Mouse (Mus musculus): ENCODE data around the gene Ptrh1. TPM values are rescaled to one million over a fixed set of nuclear protein-coding genes. Genes with fewer than 3 reads are reported as not detected.

Ptrh1 gene
- total and polyA plus RNA-seq, 3 experiments = 1.4 to 9.2 (median 4.6) TPM

- Histone ChIP-seq H3K27me3 (replicated peaks) (no peaks in the 10 kb centered on the region), H3K79me2 (replicated peaks; ENCODE audit: control insufficient read depth, extremely low read depth, insufficient read depth, poor library complexity, severe bottlenecking) (no peaks in the 10 kb centered on the region), H3K36me3 (replicated peaks in 1 of 2; ENCODE audit: control insufficient read depth in 1 of 2, insufficient read depth in 1 of 2, low read length in 1 of 2) (peaks cover 20 to 91% of the 10 kb centered on the region in 2 experiments), H3K9me3 (replicated peaks; ENCODE audit: low read length) (no peaks in the 10 kb centered on the region), H3K4me1 (ENCODE audit: control insufficient read depth in 1 of 2, insufficient read depth in 2 of 2) (peaks cover 7 to 65% of the 10 kb centered on the region in 2 experiments; a peak in 3 of 4 replicates), H3K4me2 (ENCODE audit: insufficient read depth, low read depth, poor library complexity, severe bottlenecking) (no peak overlapping the region), H3K4me3 (replicated peaks in 1 of 3; ENCODE audit: low read depth in 2 of 3, low read length in 2 of 3, poor library complexity in 1 of 3) (no peak overlapping the region), H3K27ac (ENCODE audit: insufficient read depth, low read depth) (no peak overlapping the region), H3K9ac (ENCODE audit: insufficient read depth, low read depth) (no peak overlapping the region)
- in situ Hi-C loops (cut with MboI; ENCODE audit: low pct_ligation_motif_present, low pct_unique_long_range_greater_than_20kb, low sequenced_read_pairs) (no loop called here), dilution Hi-C loops (cut with MboI; ENCODE audit: extremely low pct_ligation_motif_present, extremely low pct_unique_long_range_greater_than_20kb, low sequenced_read_pairs) (no loop called here)
- no peak for DNase-seq (ENCODE audit: extremely low read depth)
- TF ChIP-seq E2F4 (IDR thresholded peaks at IDR 0.05; ENCODE audit: insufficient replicate concordance, low read depth, low read length) (no peak), MYC (IDR thresholded peaks at IDR 0.05; ENCODE audit: low read depth, low read length) (no peak), BHLHE40 (IDR thresholded peaks at IDR 0.05; ENCODE audit: low read depth, low read length) (no peak), MAZ (IDR thresholded peaks at IDR 0.05; ENCODE audit: low read depth, low read length) (no peak), USF2 (conservative IDR thresholded peaks at IDR 0.05; ENCODE audit: low read depth, low read length) (no peak)
Measured at GRCm38 (mm10) chr2:32732695-32733094, 42.9 kb upstream of the Ptrh1 start.

- Histone ChIP-seq H3K9ac (ENCODE audit: insufficient read depth, low read depth) (no peak overlapping the region), H3K9me3 (replicated peaks; ENCODE audit: low read length) (no peaks in the 10 kb centered on the region), H3K27ac (ENCODE audit: insufficient read depth, low read depth) (no peak overlapping the region), H3K4me3 (replicated peaks in 1 of 3; ENCODE audit: low read depth in 2 of 3, low read length in 2 of 3, poor library complexity in 1 of 3) (no peak overlapping the region), H3K4me2 (ENCODE audit: insufficient read depth, low read depth, poor library complexity, severe bottlenecking) (no peak overlapping the region), H3K4me1 (ENCODE audit: control insufficient read depth in 1 of 2, insufficient read depth in 2 of 2) (peaks cover 4 to 49% of the 10 kb centered on the region in 2 experiments; a peak in 3 of 4 replicates), H3K79me2 (replicated peaks; ENCODE audit: control insufficient read depth, extremely low read depth, insufficient read depth, poor library complexity, severe bottlenecking) (no peaks in the 10 kb centered on the region), H3K27me3 (replicated peaks) (no peaks in the 10 kb centered on the region), H3K36me3 (replicated peaks in 1 of 2; ENCODE audit: control insufficient read depth in 1 of 2, insufficient read depth in 1 of 2, low read length in 1 of 2) (peaks cover 12 to 90% of the 10 kb centered on the region in 2 experiments)
- dilution Hi-C loops (cut with MboI; ENCODE audit: extremely low pct_ligation_motif_present, extremely low pct_unique_long_range_greater_than_20kb, low sequenced_read_pairs) (no loop called here), in situ Hi-C loops (cut with MboI; ENCODE audit: low pct_ligation_motif_present, low pct_unique_long_range_greater_than_20kb, low sequenced_read_pairs) (no loop called here)
- no peak for TF ChIP-seq TCF12 (IDR thresholded peaks at IDR 0.05; ENCODE audit: low read depth, low read length)
- TF ChIP-seq SIN3A (IDR thresholded peaks at IDR 0.05; ENCODE audit: low read length) = no peak
- no peak for TF ChIP-seq CTCF (conservative IDR thresholded peaks at IDR 0.05 in 1 of 2, IDR thresholded peaks at IDR 0.05 in 1 of 2; ENCODE audit: low read depth in 2 of 2, low read length in 2 of 2)
- no peak for TF ChIP-seq NELFE (IDR thresholded peaks at IDR 0.05; ENCODE audit: low read depth, low read length)
- TF ChIP-seq UBTF (IDR thresholded peaks at IDR 0.05; ENCODE audit: low read depth, low read length) = no peak
- no peak for TF ChIP-seq MYC (IDR thresholded peaks at IDR 0.05; ENCODE audit: low read depth, low read length)
- no peak for TF ChIP-seq ELF1 (IDR thresholded peaks at IDR 0.05; ENCODE audit: low read depth, low read length)
- TF ChIP-seq USF1 (IDR thresholded peaks at IDR 0.05; ENCODE audit: low read depth, low read length) = no peak
- TF ChIP-seq GABPA (IDR thresholded peaks at IDR 0.05; ENCODE audit: insufficient replicate concordance, low read depth, low read length) = no peak
- TF ChIP-seq TBP (conservative IDR thresholded peaks at IDR 0.05; ENCODE audit: low read depth, low read length) = no peak
- no peak for TF ChIP-seq JUN (IDR thresholded peaks at IDR 0.05; ENCODE audit: insufficient read depth, low read depth, low read length)
- no peak for TF ChIP-seq HCFC1 (IDR thresholded peaks at IDR 0.05; ENCODE audit: low read depth, low read length)
- no peak for TF ChIP-seq ZNF384 (IDR thresholded peaks at IDR 0.05; ENCODE audit: low read depth, low read length)
- no peak for TF ChIP-seq JUND (conservative IDR thresholded peaks at IDR 0.05; ENCODE audit: low read depth, low read length)
- no peak for TF ChIP-seq ZC3H11A (IDR thresholded peaks at IDR 0.05; ENCODE audit: low read depth, low read length)
- no peak for TF ChIP-seq IRF4 (IDR thresholded peaks at IDR 0.05; ENCODE audit: low read depth, low read length)
- no peak for TF ChIP-seq POLR2AphosphoS2 (IDR thresholded peaks at IDR 0.05; ENCODE audit: low read depth, low read length)
- TF ChIP-seq KAT2A (IDR thresholded peaks at IDR 0.05; ENCODE audit: insufficient replicate concordance, low read length) = no peak
- no peak for TF ChIP-seq USF2 (conservative IDR thresholded peaks at IDR 0.05; ENCODE audit: low read depth, low read length)
- no peak for DNase-seq (ENCODE audit: extremely low read depth)
Measured at GRCm38 (mm10) chr2:32734480-32734879, 41.1 kb upstream of the Ptrh1 start.

Data from CH12.LX (cell line).